Mouse (Mus musculus): ENCODE results near the gene Nodal.

GRCm38 (mm10) chr10:61399156-61399734, 18.5 kb upstream of the Nodal start:
- TF ChIP-seq CTCF (IDR thresholded peaks at IDR 0.05; ENCODE audit: insufficient read depth, low read length), result peak; percentile 96
- TF ChIP-seq POLR2A (IDR thresholded peaks at IDR 0.05; ENCODE audit: borderline replicate concordance, extremely low read depth, low read depth, low read length), result no peak
